Mouse (Mus musculus): ENCODE measurements around the gene Ube2d2b. TPM values are rescaled to one million over a fixed set of nuclear protein-coding genes. Genes with fewer than 3 reads are reported as not detected.

Ube2d2b gene
- total and polyA plus RNA-seq, 2 experiments from 2014 or later, result not detected

GRCm38 (mm10) chr5:107831351-107831750 lies 1.5 kb downstream of the Ube2d2b start:
- Histone ChIP-seq H3K27ac (ENCODE audit: low read depth, low read length) (no peak overlapping the region), H3K36me3 (ENCODE audit: insufficient read depth) (no peaks in the 10 kb centered on the region), H3K9me3 (ENCODE audit: low read length) (no peaks in the 10 kb centered on the region), H3K4me1 (ENCODE audit: insufficient read depth) (no peaks in the 10 kb centered on the region), H3K27me3 (ENCODE audit: insufficient read depth, low read length) (no peaks in the 10 kb centered on the region), H3K4me3 (ENCODE audit: low read depth, low read length) (no peak overlapping the region), H3K4me2 (ENCODE audit: low read depth) (no peak overlapping the region), H3K9ac (no peak overlapping the region)
- WGBS, result 81% methylated on average over 3 of the region's 3 CpGs
- no peak for TF ChIP-seq CTCF (IDR thresholded peaks at IDR 0.05; ENCODE audit: low read depth)
- DNase-seq (no peak), ATAC-seq (no peak)

- no peak overlapping the region for H3K27ac ChIP-seq (ENCODE audit: low read depth, low read length)
- no peak for DNase-seq
- H3K27me3 ChIP-seq (ENCODE audit: insufficient read depth, low read length), result no peaks in the 10 kb centered on the region
- no peaks in the 10 kb centered on the region for H3K36me3 ChIP-seq (ENCODE audit: insufficient read depth)
- WGBS, result 78% methylated on average over 1 of the region's 1 CpGs
- H3K4me2 ChIP-seq (ENCODE audit: low read depth), result no peak overlapping the region
- ATAC-seq, result no peak
- H3K4me1 ChIP-seq (ENCODE audit: insufficient read depth), result no peaks in the 10 kb centered on the region
- no peaks in the 10 kb centered on the region for H3K9me3 ChIP-seq (ENCODE audit: low read length)
- H3K9ac ChIP-seq, result no peak overlapping the region
- no peak overlapping the region for H3K4me3 ChIP-seq (ENCODE audit: low read depth, low read length)
- TF ChIP-seq CTCF (IDR thresholded peaks at IDR 0.05; ENCODE audit: low read depth), result no peak
Observed at GRCm38 (mm10) chr5:107834287-107834686, 4.4 kb downstream of the Ube2d2b start.

- Histone ChIP-seq H3K27me3 (ENCODE audit: insufficient read depth, low read length) (no peaks in the 10 kb centered on the region), H3K9me3 (ENCODE audit: low read length) (no peaks in the 10 kb centered on the region), H3K36me3 (ENCODE audit: insufficient read depth) (no peaks in the 10 kb centered on the region; the same call in 1 of the 2 replicates), H3K4me3 (ENCODE audit: low read depth, low read length) (no peak overlapping the region), H3K27ac (ENCODE audit: low read depth, low read length) (no peak overlapping the region), H3K4me2 (ENCODE audit: low read depth) (no peak overlapping the region), H3K4me1 (ENCODE audit: insufficient read depth) (no peaks in the 10 kb centered on the region), H3K9ac (no peak overlapping the region)
- no peak for ATAC-seq
- 59% methylated on average over 3 of the region's 3 CpGs for WGBS
- no peak for TF ChIP-seq CTCF (IDR thresholded peaks at IDR 0.05; ENCODE audit: low read depth)
- no peak for DNase-seq
Observed at GRCm38 (mm10) chr5:107838891-107839644, 9.2 kb downstream of the Ube2d2b start.

- no peaks in the 10 kb centered on the region for H3K9me3 ChIP-seq (ENCODE audit: low read length)
- no peak overlapping the region for H3K9ac ChIP-seq
- WGBS, result over 99% methylated on average over 5 of the region's 5 CpGs
- H3K27me3 ChIP-seq (ENCODE audit: insufficient read depth, low read length), result no peaks in the 10 kb centered on the region
- H3K4me1 ChIP-seq (ENCODE audit: insufficient read depth), result no peaks in the 10 kb centered on the region
- no peak overlapping the region for H3K27ac ChIP-seq (ENCODE audit: low read depth, low read length)
- DNase-seq (no peak), ATAC-seq (no peak)
- no peak overlapping the region for H3K4me2 ChIP-seq (ENCODE audit: low read depth)
- H3K36me3 ChIP-seq (ENCODE audit: insufficient read depth), result no peaks in the 10 kb centered on the region; the same call in 1 of the 2 replicates
- no peak for TF ChIP-seq CTCF (IDR thresholded peaks at IDR 0.05; ENCODE audit: low read depth)
- H3K4me3 ChIP-seq (ENCODE audit: low read depth, low read length), result no peak overlapping the region
Observed at GRCm38 (mm10) chr5:107840549-107841238, 10.8 kb downstream of the Ube2d2b start.

- H3K9ac ChIP-seq, result no peak overlapping the region
- TF ChIP-seq CTCF (IDR thresholded peaks at IDR 0.05; ENCODE audit: low read depth), result no peak
- H3K4me3 ChIP-seq (ENCODE audit: low read depth, low read length), result no peak overlapping the region
- no peaks in the 10 kb centered on the region for H3K27me3 ChIP-seq (ENCODE audit: insufficient read depth, low read length)
- WGBS, result 62% methylated on average over 5 of the region's 5 CpGs
- peak; percentile 26 for DNase-seq
- ATAC-seq, result no peak
- no peaks in the 10 kb centered on the region for H3K9me3 ChIP-seq (ENCODE audit: low read length)
- H3K4me2 ChIP-seq (ENCODE audit: low read depth), result no peak overlapping the region
- no peak overlapping the region for H3K27ac ChIP-seq (ENCODE audit: low read depth, low read length)
- H3K36me3 ChIP-seq (ENCODE audit: insufficient read depth), result no peaks in the 10 kb centered on the region
- no peaks in the 10 kb centered on the region for H3K4me1 ChIP-seq (ENCODE audit: insufficient read depth)
Observed at GRCm38 (mm10) chr5:107847349-107847748, 17.4 kb downstream of the Ube2d2b start.

GRCm38 (mm10) chr5:107847817-107848216 lies 17.9 kb downstream of the Ube2d2b start:
- no peaks in the 10 kb centered on the region for H3K4me1 ChIP-seq (ENCODE audit: insufficient read depth)
- no peaks in the 10 kb centered on the region for H3K27me3 ChIP-seq (ENCODE audit: insufficient read depth, low read length)
- no peaks in the 10 kb centered on the region for H3K9me3 ChIP-seq (ENCODE audit: low read length)
- no peak overlapping the region for H3K4me3 ChIP-seq (ENCODE audit: low read depth, low read length)
- no peak overlapping the region for H3K9ac ChIP-seq
- no peak for TF ChIP-seq CTCF (IDR thresholded peaks at IDR 0.05; ENCODE audit: low read depth)
- H3K4me2 ChIP-seq (ENCODE audit: low read depth), result no peak overlapping the region
- WGBS, result 81% methylated on average over 2 of the region's 2 CpGs
- H3K27ac ChIP-seq (ENCODE audit: low read depth, low read length), result no peak overlapping the region
- DNase-seq (no peak), ATAC-seq (no peak)
- no peaks in the 10 kb centered on the region for H3K36me3 ChIP-seq (ENCODE audit: insufficient read depth)

GRCm38 (mm10) chr5:107848964-107849363 lies 19.1 kb downstream of the Ube2d2b start:
- no peaks in the 10 kb centered on the region for H3K9me3 ChIP-seq (ENCODE audit: low read length)
- no peak for TF ChIP-seq CTCF (IDR thresholded peaks at IDR 0.05; ENCODE audit: low read depth)
- H3K4me3 ChIP-seq (ENCODE audit: low read depth, low read length), result no peak overlapping the region
- no peak overlapping the region for H3K4me2 ChIP-seq (ENCODE audit: low read depth)
- DNase-seq (no peak), ATAC-seq (no peak)
- H3K27me3 ChIP-seq (ENCODE audit: insufficient read depth, low read length), result no peaks in the 10 kb centered on the region
- no peaks in the 10 kb centered on the region for H3K4me1 ChIP-seq (ENCODE audit: insufficient read depth)
- no peak overlapping the region for H3K27ac ChIP-seq (ENCODE audit: low read depth, low read length)
- WGBS, result 92% methylated on average over 4 of the region's 4 CpGs
- no peaks in the 10 kb centered on the region for H3K36me3 ChIP-seq (ENCODE audit: insufficient read depth)
- no peak overlapping the region for H3K9ac ChIP-seq

Data from forebrain, postnatal 0 days (tissue).